16 mouse cellular contexts compared by ENCODE assay signal in the genomic region with DNA sequence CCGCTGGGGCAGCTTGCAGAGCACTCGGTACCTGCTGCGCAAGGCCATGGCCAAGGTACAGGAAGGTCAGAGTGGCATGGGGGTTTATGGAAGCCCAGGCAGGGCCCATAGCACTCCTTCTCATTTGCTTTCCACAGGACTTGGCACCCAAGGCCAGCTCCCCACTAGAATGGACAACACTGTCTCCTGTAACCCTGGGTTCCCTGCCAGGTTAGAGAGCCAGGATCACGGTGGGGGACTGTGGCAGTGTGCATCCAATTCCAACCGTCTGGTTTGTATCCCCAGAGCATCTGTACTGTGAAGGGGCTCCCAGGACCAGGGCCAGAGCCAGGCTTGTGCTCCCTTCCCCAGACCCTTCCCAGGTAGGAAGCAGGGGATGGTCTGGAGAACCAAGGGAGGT. TPM values are rescaled to one million over a fixed set of nuclear protein-coding genes. Genes with fewer than 3 reads are reported as not detected.
DNase-seq lines count a peak whose midpoint lies in the region; ATAC-seq lines count a peak whose summit lies in the region.
"Had no signal": no experiment of that assay in that cellular context is flagged by ENCODE, and none has a peak within 500 bp of the region (broad histone marks: within the 10 kb centered on the region; RNA-seq: fewer than 3 reads in every experiment).

No protein-coding gene starts in this region.

- no peak overlapping the region for H3K4me3 ChIP-seq in midbrain, embryonic 10.5 days
- H3K4me3 ChIP-seq in midbrain, embryonic 11.5 days (ENCODE audit: low read depth, low read length), result no peak overlapping the region
- no peak overlapping the region for H3K4me3 ChIP-seq in hindbrain, embryonic 15.5 days
- no peak overlapping the region for H3K4me3 ChIP-seq in neural tube, embryonic 13.5 days
- H3K4me3 ChIP-seq: heart, embryonic 10.5 days; limb, embryonic 12.5 days had no signal

- ATAC-seq in midbrain, embryonic 11.5 days (ENCODE audit: low FRiP score), result no peak
- peak; percentile 12; the same call in 1 of the 2 replicates for ATAC-seq in hindbrain, embryonic 15.5 days (ENCODE audit: low FRiP score, low read depth)
- ATAC-seq in neural tube, embryonic 13.5 days (ENCODE audit: low read depth), result no peak

- no peak overlapping the region for H3K9ac ChIP-seq in midbrain, embryonic 11.5 days (ENCODE audit: low read length)
- H3K9ac ChIP-seq in hindbrain, embryonic 15.5 days, result no peak overlapping the region
- H3K9ac ChIP-seq in neural tube, embryonic 13.5 days, result no peak overlapping the region
- H3K9ac ChIP-seq: limb, embryonic 12.5 days had no signal

- peak overlapping the region; percentile 2 for H3K27ac ChIP-seq in midbrain, embryonic 10.5 days (replicated peaks)
- no peak overlapping the region for H3K27ac ChIP-seq in midbrain, embryonic 11.5 days (ENCODE audit: low read depth, low read length)
- H3K27ac ChIP-seq in hindbrain, embryonic 15.5 days (replicated peaks), result no peak overlapping the region
- H3K27ac ChIP-seq in neural tube, embryonic 13.5 days (replicated peaks), result peak overlapping the region; percentile 18; the same call in 1 of the 2 replicates
- H3K27ac ChIP-seq: heart, embryonic 10.5 days; kidney, postnatal 0 days; limb, embryonic 12.5 days; stomach, postnatal 0 days had no signal

- WGBS in midbrain, embryonic 10.5 days, result 85% methylated on average over 5 of the region's 5 CpGs
- 70% methylated on average over 5 of the region's 5 CpGs for WGBS in midbrain, embryonic 11.5 days
- WGBS in hindbrain, embryonic 15.5 days, result 69% methylated on average over 5 of the region's 5 CpGs
- 82% methylated on average over 5 of the region's 5 CpGs for WGBS in neural tube, embryonic 13.5 days

- DNase-seq in midbrain, embryonic 10.5 days (ENCODE audit: low spot score), result no peak
- DNase-seq in midbrain, embryonic 11.5 days (ENCODE audit: low spot score, missing footprints), result no peak
- DNase-seq in cerebellum, postnatal 14 days, result peak; percentile 75 to 77
- no peak for DNase-seq in lung, postnatal 14 days
- DNase-seq in ovary, postnatal 10 days (ENCODE audit: low spot score), result no peak
- DNase-seq in right cerebral cortex, postnatal 10 days (ENCODE audit: low spot score in 2 of 2), result no peak
- DNase-seq: heart, postnatal 4 days; layer of hippocampus, adult 9-11 months; lung, embryonic 14.5 days had no signal

- peaks cover 27% of the 10 kb centered on the region for H3K4me1 ChIP-seq in midbrain, embryonic 10.5 days
- H3K4me1 ChIP-seq in midbrain, embryonic 11.5 days (ENCODE audit: control insufficient read depth, insufficient read depth, low read length), result no peaks in the 10 kb centered on the region
- H3K4me1 ChIP-seq in hindbrain, embryonic 15.5 days (replicated peaks), result no peaks in the 10 kb centered on the region
- no peaks in the 10 kb centered on the region for H3K4me1 ChIP-seq in neural tube, embryonic 13.5 days (replicated peaks)

- H3K9me3 ChIP-seq in midbrain, embryonic 10.5 days (replicated peaks), result no peaks in the 10 kb centered on the region
- H3K9me3 ChIP-seq in midbrain, embryonic 11.5 days (ENCODE audit: control insufficient read depth, low read length), result no peaks in the 10 kb centered on the region
- H3K9me3 ChIP-seq in hindbrain, embryonic 15.5 days, result no peaks in the 10 kb centered on the region
- no peaks in the 10 kb centered on the region for H3K9me3 ChIP-seq in neural tube, embryonic 13.5 days
- H3K9me3 ChIP-seq: heart, embryonic 10.5 days; limb, embryonic 12.5 days had no signal

- no peak overlapping the region for H3K4me2 ChIP-seq in midbrain, embryonic 11.5 days
- H3K4me2 ChIP-seq in hindbrain, embryonic 15.5 days, result no peak overlapping the region
- H3K4me2 ChIP-seq in neural tube, embryonic 13.5 days, result no peak overlapping the region
- H3K4me2 ChIP-seq: limb, embryonic 12.5 days; lung, embryonic 14.5 days had no signal

- peaks cover 35% of the 10 kb centered on the region for H3K36me3 ChIP-seq in midbrain, embryonic 10.5 days
- peaks cover 19% of the 10 kb centered on the region; the same call in 1 of the 2 replicates for H3K36me3 ChIP-seq in midbrain, embryonic 11.5 days (ENCODE audit: control insufficient read depth, insufficient read depth, low read length)
- H3K36me3 ChIP-seq in hindbrain, embryonic 15.5 days, result peaks cover 31% of the 10 kb centered on the region
- H3K36me3 ChIP-seq in neural tube, embryonic 13.5 days, result peaks cover 36% of the 10 kb centered on the region

- H3K27me3 ChIP-seq in midbrain, embryonic 10.5 days (ENCODE audit: low read depth, poor library complexity, severe bottlenecking), result no peaks in the 10 kb centered on the region
- H3K27me3 ChIP-seq in midbrain, embryonic 11.5 days (ENCODE audit: control insufficient read depth, insufficient read depth, low read length), result no peaks in the 10 kb centered on the region
- H3K27me3 ChIP-seq in hindbrain, embryonic 15.5 days, result no peaks in the 10 kb centered on the region
- H3K27me3 ChIP-seq in neural tube, embryonic 13.5 days, result no peaks in the 10 kb centered on the region
- H3K27me3 ChIP-seq: limb, embryonic 12.5 days had no signal

RNA-seq across cellular contexts. Expression of a gene that starts 14.0 kb away (rescaled TPM):
- 36.6 and 62.0 TPM in 2 replicates for polyA plus RNA-seq in midbrain, embryonic 10.5 days (2016; fragmentation: Nextera tagmentation; extraction: Ambion mirVana)
- polyA plus RNA-seq in midbrain, embryonic 11.5 days (2014; fragmentation: Nextera tagmentation; extraction: Ambion mirVana), result 32.0 and 41.1 TPM in 2 replicates
- polyA plus RNA-seq in hindbrain, embryonic 15.5 days (2015; fragmentation: Nextera tagmentation; extraction: Ambion mirVana), result 101 and 135 TPM in 2 replicates
- 86.8 and 95.2 TPM in 2 replicates for polyA plus RNA-seq in neural tube, embryonic 13.5 days (2015; fragmentation: Nextera tagmentation; extraction: Ambion mirVana)

RNA-seq across cellular contexts. Expression of a gene that starts 27.4 kb away (rescaled TPM):
- polyA plus RNA-seq in midbrain, embryonic 10.5 days (2016; fragmentation: Nextera tagmentation; extraction: Ambion mirVana), result not detected in 2 replicates
- not detected in 2 replicates for polyA plus RNA-seq in midbrain, embryonic 11.5 days (2014; fragmentation: Nextera tagmentation; extraction: Ambion mirVana)
- polyA plus RNA-seq in hindbrain, embryonic 15.5 days (2015; fragmentation: Nextera tagmentation; extraction: Ambion mirVana), result 0.36 TPM in 1 of 2 replicates, not detected in the other
- not detected in 2 replicates for polyA plus RNA-seq in neural tube, embryonic 13.5 days (2015; fragmentation: Nextera tagmentation; extraction: Ambion mirVana)
- polyA plus RNA-seq: limb, embryonic 12.5 days; lung, embryonic 14.5 days; urinary bladder, adult 2 months had no signal

RNA-seq across cellular contexts. Expression of a gene that starts 31.1 kb away (rescaled TPM):
- 6.1 and 6.2 TPM in 2 replicates for polyA plus RNA-seq in midbrain, embryonic 10.5 days (2016; fragmentation: Nextera tagmentation; extraction: Ambion mirVana)
- polyA plus RNA-seq in midbrain, embryonic 11.5 days (2014; fragmentation: Nextera tagmentation; extraction: Ambion mirVana), result 4.2 and 4.6 TPM in 2 replicates
- 11.1 and 13.2 TPM in 2 replicates for polyA plus RNA-seq in hindbrain, embryonic 15.5 days (2015; fragmentation: Nextera tagmentation; extraction: Ambion mirVana)
- 6.6 TPM in 2 replicates for polyA plus RNA-seq in neural tube, embryonic 13.5 days (2015; fragmentation: Nextera tagmentation; extraction: Ambion mirVana)

RNA-seq across cellular contexts. Expression of a gene that starts 31.2 kb away (rescaled TPM):
- 13.4 and 17.1 TPM in 2 replicates for polyA plus RNA-seq in midbrain, embryonic 10.5 days (2016; fragmentation: Nextera tagmentation; extraction: Ambion mirVana)
- polyA plus RNA-seq in midbrain, embryonic 11.5 days (2014; fragmentation: Nextera tagmentation; extraction: Ambion mirVana), result 11.3 and 11.5 TPM in 2 replicates
- polyA plus RNA-seq in hindbrain, embryonic 15.5 days (2015; fragmentation: Nextera tagmentation; extraction: Ambion mirVana), result 8.4 and 9.1 TPM in 2 replicates
- polyA plus RNA-seq in neural tube, embryonic 13.5 days (2015; fragmentation: Nextera tagmentation; extraction: Ambion mirVana), result 6.7 and 8.6 TPM in 2 replicates

RNA-seq across cellular contexts. Expression of a gene that starts 38.8 kb away (rescaled TPM):
- polyA plus RNA-seq in midbrain, embryonic 10.5 days (2016; fragmentation: Nextera tagmentation; extraction: Ambion mirVana), result 45.9 and 46.7 TPM in 2 replicates
- polyA plus RNA-seq in midbrain, embryonic 11.5 days (2014; fragmentation: Nextera tagmentation; extraction: Ambion mirVana), result 48.7 and 49.7 TPM in 2 replicates
- 52.7 and 53.1 TPM in 2 replicates for polyA plus RNA-seq in hindbrain, embryonic 15.5 days (2015; fragmentation: Nextera tagmentation; extraction: Ambion mirVana)
- 60.9 and 62.9 TPM in 2 replicates for polyA plus RNA-seq in neural tube, embryonic 13.5 days (2015; fragmentation: Nextera tagmentation; extraction: Ambion mirVana)

Comparison
In these comparisons a context has a peak if more than half of its experiments do, and no peak if none do; other contexts are left out.
1. H3K27ac ChIP-seq: peak in midbrain, embryonic 10.5 days (single experiment) and neural tube, embryonic 13.5 days (single experiment); none in midbrain, embryonic 11.5 days (single experiment) and hindbrain, embryonic 15.5 days (single experiment).
2. DNase-seq: peak in cerebellum, postnatal 14 days (2 of 2); none in midbrain, embryonic 10.5 days (single experiment), midbrain, embryonic 11.5 days (single experiment), lung, postnatal 14 days (single experiment), ovary, postnatal 10 days (single experiment) and right cerebral cortex, postnatal 10 days (0 of 2).